Mouse (Mus musculus) forebrain, embryonic 15.5 days (tissue): Measurements from ENCODE around the gene Itga8. TPM values are rescaled to one million over a fixed set of nuclear protein-coding genes. Genes with fewer than 3 reads are reported as not detected.
A peak's percentile ranks its signal among the peaks of the same experiment; 100 is the strongest.

Source experiments
- ATAC-seq: fragments of 200-750 bp; cut with Nextera tagmentation; replicated peaks from 2 replicates; pipeline ENCODE4 v1.8.0; 2017; ENCODE audit warnings: mild to moderate bottlenecking, moderate TSS enrichment, moderate library complexity
- H3K27ac ChIP-seq: fragments of 300-500 bp; sonication (generic); replicated peaks from 2 replicates; pipeline ENCODE4 v1.5.1; 2015; ENCODE audit warnings: mild to moderate bottlenecking, inconsistent platforms
- H3K27me3 ChIP-seq: fragments of 300-500 bp; sonication (generic); 2 replicates; pipeline ENCODE4 v1.6.1; 2015; ENCODE audit warnings: inconsistent platforms
- H3K36me3 ChIP-seq: fragments of 300-500 bp; sonication (generic); 2 replicates; pipeline ENCODE4 v1.6.1; 2015; ENCODE audit warnings: mild to moderate bottlenecking, inconsistent platforms
- H3K4me1 ChIP-seq: fragments of 300-500 bp; sonication (generic); 2 replicates; pipeline ENCODE4 v1.6.1; 2015; ENCODE audit warnings: inconsistent platforms
- H3K4me2 ChIP-seq: fragments of 300-500 bp; sonication (generic); replicated peaks from 2 replicates; pipeline ENCODE4 v1.6.1; 2015; ENCODE audit warnings: mild to moderate bottlenecking, inconsistent platforms
- H3K4me3 ChIP-seq: fragments of 300-500 bp; sonication (generic); 2 replicates; pipeline ENCODE4 v1.5.1; 2015; ENCODE audit warnings: mild to moderate bottlenecking, inconsistent platforms
- H3K9ac ChIP-seq: fragments of 300-500 bp; sonication (generic); replicated peaks from 2 replicates; pipeline ENCODE4 v1.6.1; 2015; ENCODE audit warnings: mild to moderate bottlenecking, inconsistent platforms
- H3K9me3 ChIP-seq: fragments of 300-500 bp; sonication (generic); 2 replicates; pipeline ENCODE4 v1.6.1; 2016; ENCODE audit warnings: inconsistent platforms
- WGBS: fragments of 180-500 bp; shearing (Covaris S2); methylation state at CpG from one replicate; pipeline ENCODE4 v1.1.7; 2015; ENCODE audit warnings: mixed read lengths; 5-methylcytosine and 5-hydroxymethylcytosine counted together
- polyA plus RNA-seq: library from polyadenylated mRNA; unstranded; fragments of >200 nt; fragmentation: Nextera tagmentation; extraction: Ambion mirVana; gene quantifications from 2 replicates; pipeline ENCODE4 v1.2.1, GENCODE M21; 2015

Gene Itga8
- polyA plus RNA-seq, 1 experiment from 2014 or later = 2.3 TPM

DNA sequence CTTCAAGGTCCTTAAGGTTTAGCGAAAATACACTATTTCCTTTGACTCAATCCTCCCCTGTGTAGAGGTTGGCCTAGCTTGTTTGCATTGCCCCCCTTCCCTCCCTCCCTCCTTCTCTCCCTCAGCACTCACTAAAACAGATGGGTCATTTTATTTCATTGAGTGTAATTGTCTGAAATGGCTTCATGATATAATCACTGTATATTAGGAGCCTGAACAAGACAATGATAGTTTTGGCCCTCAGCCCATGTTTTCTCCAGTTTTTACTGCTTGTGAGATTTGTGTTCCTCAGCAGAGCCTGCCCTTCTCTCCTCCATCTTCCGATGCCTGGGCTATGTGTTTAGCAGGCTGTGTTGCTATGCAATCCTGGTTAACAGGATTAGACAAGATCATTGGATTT lies 80.1 kb downstream of the Itga8 start:
- H3K9me3 ChIP-seq = no peaks in the 10 kb centered on the region
- no peaks in the 10 kb centered on the region for H3K27me3 ChIP-seq
- H3K9ac ChIP-seq = no peak overlapping the region
- no peak overlapping the region for H3K4me2 ChIP-seq
- ATAC-seq = peak; percentile 64
- H3K4me3 ChIP-seq = no peak overlapping the region
- no peak overlapping the region for H3K27ac ChIP-seq
- H3K4me1 ChIP-seq = no peaks in the 10 kb centered on the region
- 73% methylated on average over 2 of the region's 2 CpGs for WGBS
- H3K36me3 ChIP-seq = no peaks in the 10 kb centered on the region

DNA sequence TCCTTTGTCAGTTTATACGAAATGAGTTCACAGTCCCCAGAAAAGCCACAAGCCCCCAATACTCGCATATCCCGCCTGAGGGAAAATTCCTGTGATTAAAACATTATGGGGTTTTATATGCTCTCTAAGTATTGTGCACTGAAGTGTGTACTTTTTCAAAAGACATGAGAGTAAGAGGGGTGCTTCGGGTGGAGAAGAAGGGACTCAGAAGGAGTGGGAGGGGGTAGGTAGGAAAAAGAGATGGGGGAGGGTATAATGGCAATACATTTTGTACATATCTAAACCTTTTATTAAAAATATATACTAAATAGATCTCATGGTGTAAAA lies 88.3 kb downstream of the Itga8 start:
- Histone ChIP-seq H3K9me3 (no peaks in the 10 kb centered on the region), H3K27ac (no peak overlapping the region), H3K36me3 (no peaks in the 10 kb centered on the region), H3K27me3 (no peaks in the 10 kb centered on the region), H3K9ac (no peak overlapping the region), H3K4me2 (no peak overlapping the region), H3K4me1 (no peaks in the 10 kb centered on the region), H3K4me3 (no peak overlapping the region)
- 43% methylated on average over 4 of the region's 4 CpGs for WGBS
- no peak for ATAC-seq

DNA sequence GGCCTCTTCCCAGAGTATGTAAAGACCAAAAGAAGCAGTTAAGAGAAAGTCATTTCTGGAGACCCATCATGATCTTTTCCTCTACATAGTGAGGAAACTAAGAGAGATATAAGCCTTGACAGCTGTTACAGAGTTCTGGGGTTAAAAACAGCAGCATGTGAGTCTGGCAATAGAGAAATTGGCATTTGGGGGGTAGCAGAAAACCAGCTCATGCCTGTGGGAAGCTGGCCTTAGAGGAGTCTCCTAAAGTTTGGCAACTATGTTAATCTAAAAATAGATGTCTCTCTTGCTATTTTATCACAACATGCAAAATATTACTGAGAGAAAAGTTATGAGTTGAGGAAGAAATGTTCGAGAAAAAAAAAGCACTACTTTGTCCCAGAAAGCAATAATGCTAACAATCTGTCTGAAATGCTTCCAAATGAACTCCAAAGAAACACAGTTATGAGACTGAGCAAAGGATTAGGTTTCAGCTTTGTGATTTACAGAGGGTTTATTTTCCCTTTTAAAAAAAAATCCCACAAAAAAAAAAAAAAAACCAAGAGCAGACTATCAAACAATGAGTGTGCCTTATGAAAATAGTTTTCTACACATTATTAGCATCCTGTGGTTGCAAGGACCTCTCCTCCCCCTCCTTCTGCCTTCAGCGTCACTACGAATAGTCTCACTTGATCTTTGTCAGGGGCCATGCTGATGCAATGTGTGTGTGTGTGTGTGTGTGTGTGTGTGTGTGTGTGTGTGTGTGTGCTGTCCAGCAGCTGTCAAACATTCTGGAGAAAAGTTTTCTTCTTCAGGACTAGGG lies 88.9 kb downstream of the Itga8 start:
- WGBS = 49% methylated on average over 3 of the region's 3 CpGs
- H3K9ac ChIP-seq = no peak overlapping the region
- no peak overlapping the region for H3K4me3 ChIP-seq
- no peak overlapping the region for H3K27ac ChIP-seq
- no peak for ATAC-seq
- no peak overlapping the region for H3K4me2 ChIP-seq
- H3K27me3 ChIP-seq = no peaks in the 10 kb centered on the region
- H3K9me3 ChIP-seq = no peaks in the 10 kb centered on the region
- no peaks in the 10 kb centered on the region for H3K4me1 ChIP-seq
- H3K36me3 ChIP-seq = no peaks in the 10 kb centered on the region

DNA sequence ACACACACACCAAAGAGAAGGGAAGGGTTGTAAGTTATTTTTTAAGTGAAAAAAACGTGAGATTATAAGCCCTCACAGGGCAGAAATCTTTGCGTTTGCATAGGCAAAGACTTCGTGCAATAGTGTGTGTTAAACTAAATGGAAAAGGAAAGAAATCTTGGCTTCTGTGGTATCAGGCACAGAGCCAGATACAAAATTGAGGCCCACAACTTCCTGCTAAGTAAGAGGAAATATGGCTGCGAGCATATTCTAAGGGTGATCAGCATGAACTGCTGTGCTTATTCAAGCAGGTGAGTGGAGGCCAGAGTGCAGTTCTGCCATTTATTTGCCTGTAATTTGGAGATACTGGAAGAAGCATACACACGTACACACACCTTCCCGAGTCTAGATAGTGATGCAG lies 93.6 kb downstream of the Itga8 start:
- no peaks in the 10 kb centered on the region for H3K27me3 ChIP-seq
- no peak overlapping the region for H3K4me2 ChIP-seq
- H3K27ac ChIP-seq = no peak overlapping the region
- 75% methylated on average over 6 of the region's 6 CpGs for WGBS
- no peak for ATAC-seq
- H3K9me3 ChIP-seq = no peaks in the 10 kb centered on the region
- no peak overlapping the region for H3K9ac ChIP-seq
- H3K36me3 ChIP-seq = no peaks in the 10 kb centered on the region
- no peak overlapping the region for H3K4me3 ChIP-seq
- no peaks in the 10 kb centered on the region for H3K4me1 ChIP-seq

DNA sequence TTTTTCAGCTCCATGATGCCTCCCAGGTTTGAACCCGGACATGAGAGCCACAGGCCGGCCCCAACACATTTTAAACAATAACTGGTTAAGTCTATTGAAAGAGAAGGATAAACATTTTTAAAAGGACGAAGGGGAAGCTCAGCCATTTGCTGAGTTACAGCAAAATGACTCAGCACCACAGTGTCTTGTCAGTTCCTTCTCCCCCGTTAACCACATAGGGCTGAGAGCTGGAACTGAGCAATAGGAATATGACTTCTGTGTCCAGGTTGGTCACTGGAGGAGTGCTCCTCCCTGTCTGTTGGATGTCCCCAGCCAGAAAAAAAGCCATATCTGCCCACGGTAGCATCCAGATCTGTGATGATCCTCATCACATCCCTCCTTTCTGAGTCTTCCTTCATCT lies 95.4 kb downstream of the Itga8 start:
- H3K4me3 ChIP-seq = no peak overlapping the region
- no peak overlapping the region for H3K27ac ChIP-seq
- no peak overlapping the region for H3K9ac ChIP-seq
- 72% methylated on average over 5 of the region's 5 CpGs for WGBS
- H3K9me3 ChIP-seq = no peaks in the 10 kb centered on the region
- no peaks in the 10 kb centered on the region for H3K27me3 ChIP-seq
- H3K4me1 ChIP-seq = no peaks in the 10 kb centered on the region
- no peak overlapping the region for H3K4me2 ChIP-seq
- no peaks in the 10 kb centered on the region for H3K36me3 ChIP-seq
- no peak for ATAC-seq

DNA sequence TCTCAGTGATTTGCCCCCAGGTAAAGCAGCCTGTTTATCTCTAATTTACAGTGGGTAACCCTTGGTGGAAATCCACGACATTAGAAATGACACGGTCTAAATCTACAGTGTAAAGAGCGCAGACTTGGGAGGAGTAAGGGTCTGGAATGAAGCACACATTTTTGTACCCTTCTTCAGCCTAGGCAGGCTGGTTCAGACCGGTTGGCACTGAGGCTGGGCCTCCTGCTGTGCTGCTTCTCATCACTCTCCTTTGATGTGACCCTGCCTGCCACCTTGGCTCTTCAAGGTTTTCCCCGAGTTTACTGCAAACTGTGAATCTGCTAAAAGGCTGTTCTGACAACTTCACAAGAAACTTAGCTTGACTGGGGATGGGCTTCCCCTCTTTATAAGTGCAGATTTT lies 95.8 kb downstream of the Itga8 start:
- 58% methylated on average over 5 of the region's 5 CpGs for WGBS
- ATAC-seq = no peak

DNA sequence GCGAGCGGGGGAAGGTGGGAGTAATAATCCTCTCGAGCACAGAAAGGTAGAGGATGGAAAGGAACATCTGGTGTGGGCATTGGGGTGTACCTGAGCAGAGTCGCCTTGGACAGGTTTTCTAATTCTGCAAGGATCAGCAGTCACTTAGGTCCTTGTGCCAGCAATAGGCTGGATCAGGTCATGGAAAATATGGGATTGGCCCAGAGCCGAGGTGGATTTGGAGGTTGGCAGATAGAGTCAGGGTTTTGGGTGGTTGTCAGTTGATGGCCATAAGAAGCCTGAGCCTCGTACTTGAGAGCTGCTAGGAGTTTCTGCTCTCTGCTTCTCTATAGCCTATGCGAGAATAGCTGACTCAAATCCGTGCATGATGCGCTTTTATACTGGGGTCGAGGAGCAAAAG lies 98.5 kb downstream of the Itga8 start:
- no peak overlapping the region for H3K4me3 ChIP-seq
- H3K36me3 ChIP-seq = no peaks in the 10 kb centered on the region
- no peaks in the 10 kb centered on the region for H3K27me3 ChIP-seq
- 91% methylated on average over 10 of the region's 10 CpGs for WGBS
- no peak overlapping the region for H3K27ac ChIP-seq
- no peak overlapping the region for H3K4me2 ChIP-seq
- no peak overlapping the region for H3K9ac ChIP-seq
- no peaks in the 10 kb centered on the region for H3K4me1 ChIP-seq
- no peaks in the 10 kb centered on the region for H3K9me3 ChIP-seq
- no peak for ATAC-seq

More for the DNA sequence above, 95.8 kb downstream of the Itga8 start:
- Histone ChIP-seq H3K4me3 (no peak overlapping the region), H3K9me3 (no peaks in the 10 kb centered on the region), H3K27ac (no peak overlapping the region), H3K36me3 (no peaks in the 10 kb centered on the region), H3K9ac (no peak overlapping the region), H3K4me1 (no peaks in the 10 kb centered on the region), H3K4me2 (no peak overlapping the region), H3K27me3 (no peaks in the 10 kb centered on the region)

DNA sequence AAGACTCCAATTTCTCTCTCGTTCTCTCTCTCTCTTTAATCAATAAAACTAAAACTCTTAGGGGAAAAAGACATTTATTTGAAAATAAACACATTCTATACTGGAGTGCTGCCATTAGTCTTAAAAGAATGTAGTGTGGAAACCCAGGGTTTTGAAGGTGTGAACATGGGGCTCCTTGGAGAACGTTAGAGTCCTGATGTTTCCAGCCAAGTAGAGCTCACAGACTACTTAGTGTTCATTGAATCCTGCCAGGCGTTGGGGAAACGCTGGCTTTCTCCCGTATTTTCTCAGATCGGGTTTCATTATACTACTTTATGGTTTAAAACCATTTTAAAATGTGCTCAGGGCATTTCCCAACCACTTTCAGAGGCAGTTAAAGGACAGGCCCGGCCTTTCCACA lies 103.0 kb downstream of the Itga8 start:
- WGBS = 77% methylated on average over 7 of the region's 7 CpGs
- H3K36me3 ChIP-seq = no peaks in the 10 kb centered on the region
- H3K4me3 ChIP-seq = no peak overlapping the region
- no peaks in the 10 kb centered on the region for H3K27me3 ChIP-seq
- H3K9me3 ChIP-seq = no peaks in the 10 kb centered on the region
- no peak overlapping the region for H3K27ac ChIP-seq
- H3K4me2 ChIP-seq = no peak overlapping the region
- no peak for ATAC-seq
- H3K9ac ChIP-seq = no peak overlapping the region
- H3K4me1 ChIP-seq = no peaks in the 10 kb centered on the region

DNA sequence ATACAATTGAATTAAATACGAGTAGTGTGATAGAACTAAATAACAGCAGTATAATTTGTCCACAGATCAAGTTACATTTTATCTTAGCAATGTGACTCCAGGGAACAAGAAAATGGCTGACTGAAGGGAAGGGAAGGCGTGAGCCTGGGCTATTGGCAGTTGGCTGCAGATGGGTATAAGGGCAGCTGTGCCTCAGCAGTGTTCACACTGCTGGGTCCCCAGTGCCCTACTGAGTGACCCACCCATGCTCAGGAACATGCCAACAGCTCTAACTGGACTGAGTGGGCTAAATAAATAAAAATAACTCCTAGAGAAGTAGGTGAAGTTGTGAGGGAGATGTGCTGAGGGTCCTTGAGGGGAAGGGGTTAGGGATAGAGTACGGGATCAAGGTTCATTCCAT lies 103.5 kb downstream of the Itga8 start:
- H3K27me3 ChIP-seq = no peaks in the 10 kb centered on the region
- no peak overlapping the region for H3K4me3 ChIP-seq
- no peaks in the 10 kb centered on the region for H3K36me3 ChIP-seq
- H3K4me2 ChIP-seq = no peak overlapping the region
- WGBS = 91% methylated on average over 3 of the region's 3 CpGs
- no peak for ATAC-seq
- H3K4me1 ChIP-seq = no peaks in the 10 kb centered on the region
- no peak overlapping the region for H3K9ac ChIP-seq
- H3K27ac ChIP-seq = no peak overlapping the region
- no peaks in the 10 kb centered on the region for H3K9me3 ChIP-seq

DNA sequence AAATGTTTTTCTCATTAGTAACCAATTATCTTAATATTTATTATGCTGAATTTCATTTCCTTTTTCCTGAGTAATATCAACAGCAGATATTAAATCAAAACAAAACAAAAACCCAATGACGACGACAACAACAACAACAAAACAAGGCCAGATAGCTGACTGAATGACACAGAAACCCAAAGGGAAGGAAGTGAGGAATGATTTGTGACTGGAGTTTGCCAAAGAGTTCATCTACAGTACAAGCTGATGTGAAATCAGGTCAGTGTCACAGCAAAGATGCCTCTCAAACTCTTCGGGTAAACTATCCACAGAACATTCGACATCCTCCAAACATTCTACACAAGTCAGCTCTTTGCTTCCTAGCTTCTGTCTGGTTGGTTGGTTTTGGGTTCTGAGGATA lies 104.0 kb downstream of the Itga8 start:
- Histone ChIP-seq H3K27ac (no peak overlapping the region), H3K9me3 (no peaks in the 10 kb centered on the region), H3K9ac (no peak overlapping the region), H3K4me1 (no peaks in the 10 kb centered on the region), H3K4me3 (no peak overlapping the region), H3K36me3 (no peaks in the 10 kb centered on the region), H3K4me2 (no peak overlapping the region), H3K27me3 (no peaks in the 10 kb centered on the region)
- ATAC-seq = no peak
- 91% methylated on average over 4 of the region's 4 CpGs for WGBS

DNA sequence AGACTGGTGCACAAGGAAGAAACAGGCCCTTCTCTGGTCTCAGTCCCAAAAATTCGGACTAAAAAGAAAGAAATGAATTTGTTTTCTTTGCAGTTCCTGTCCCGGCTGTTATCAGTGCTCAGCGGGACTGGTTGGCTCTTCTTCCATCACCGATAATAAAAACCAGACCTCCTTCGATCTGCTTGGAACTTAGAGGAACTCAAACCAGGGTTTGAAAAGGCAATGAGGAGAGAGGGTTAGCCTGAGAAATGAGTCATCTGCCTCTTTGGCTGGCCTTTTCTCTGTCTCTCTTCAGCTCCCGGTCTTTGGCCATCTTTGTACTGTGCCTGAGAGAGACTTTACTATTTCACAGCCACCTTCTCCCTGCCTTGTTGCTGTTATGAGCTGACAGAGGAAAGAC lies 112.7 kb downstream of the Itga8 start:
- Histone ChIP-seq H3K27me3 (no peaks in the 10 kb centered on the region), H3K36me3 (no peaks in the 10 kb centered on the region), H3K4me1 (no peaks in the 10 kb centered on the region), H3K4me3 (no peak overlapping the region), H3K27ac (no peak overlapping the region), H3K4me2 (no peak overlapping the region), H3K9ac (no peak overlapping the region), H3K9me3 (no peaks in the 10 kb centered on the region)
- no peak for ATAC-seq
- 85% methylated on average over 6 of the region's 6 CpGs for WGBS

DNA sequence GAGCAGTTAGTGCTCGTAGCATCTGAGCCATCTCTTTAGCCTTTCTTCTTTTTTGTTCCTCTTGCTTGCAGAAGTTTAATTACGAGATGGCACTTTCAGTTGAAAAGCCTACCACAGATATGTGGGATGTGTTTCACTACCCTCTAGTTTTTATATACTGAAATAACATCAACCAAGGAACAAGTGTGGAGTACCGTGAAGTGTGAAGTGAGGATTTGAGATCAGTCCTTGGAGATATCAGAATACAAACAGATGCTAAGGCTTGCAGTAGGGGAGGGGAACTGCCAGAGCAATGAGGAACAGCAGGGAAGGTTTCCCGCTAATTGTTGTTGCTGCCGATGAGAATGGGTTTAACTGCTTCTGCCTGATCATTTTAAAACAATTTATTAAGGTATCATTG lies 114.1 kb downstream of the Itga8 start:
- H3K9me3 ChIP-seq = no peaks in the 10 kb centered on the region
- no peak overlapping the region for H3K4me2 ChIP-seq
- H3K27me3 ChIP-seq = no peaks in the 10 kb centered on the region
- no peaks in the 10 kb centered on the region for H3K4me1 ChIP-seq
- WGBS = 61% methylated on average over 5 of the region's 5 CpGs
- no peak overlapping the region for H3K27ac ChIP-seq
- H3K4me3 ChIP-seq = no peak overlapping the region
- no peak overlapping the region for H3K9ac ChIP-seq
- no peak for ATAC-seq
- H3K36me3 ChIP-seq = no peaks in the 10 kb centered on the region

DNA sequence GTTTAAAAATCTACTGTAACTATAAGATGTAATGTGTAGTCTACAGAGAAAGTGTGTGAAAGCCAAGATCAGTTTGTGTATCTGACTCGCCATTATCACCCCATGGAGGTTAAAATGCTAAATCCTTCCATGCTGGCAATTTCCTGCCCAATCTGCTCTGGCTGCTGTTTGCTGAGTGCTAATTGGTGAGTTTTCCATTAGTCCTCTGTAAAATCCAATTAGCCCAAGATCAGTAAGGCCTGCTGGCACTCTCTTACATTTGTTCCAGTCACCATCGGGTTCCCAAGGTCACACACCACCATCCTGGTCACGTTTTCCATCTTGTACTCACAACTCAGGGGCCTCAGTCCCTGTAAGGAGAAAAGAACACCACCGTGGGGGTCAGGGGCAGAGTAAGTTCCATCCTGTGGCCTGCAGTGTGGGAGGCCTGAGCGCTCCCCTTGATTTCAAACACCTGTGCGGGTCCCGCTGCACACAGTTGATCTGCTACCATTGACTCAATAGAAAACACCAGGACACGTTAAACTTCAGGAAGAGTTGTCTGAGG lies 119.2 kb downstream of the Itga8 start:
- Histone ChIP-seq H3K4me1 (no peaks in the 10 kb centered on the region), H3K27ac (no peak overlapping the region), H3K36me3 (no peaks in the 10 kb centered on the region), H3K27me3 (no peaks in the 10 kb centered on the region), H3K4me2 (no peak overlapping the region), H3K4me3 (no peak overlapping the region), H3K9me3 (no peaks in the 10 kb centered on the region), H3K9ac (no peak overlapping the region)
- no peak; the same call in 1 of the 2 replicates for ATAC-seq
- WGBS = 52% methylated on average over 8 of the region's 8 CpGs
